Mouse (Mus musculus) stomach, embryonic 16.5 days (tissue): ENCODE measurements around the gene Cnep1r1. TPM values are rescaled to one million over a fixed set of nuclear protein-coding genes. Genes with fewer than 3 reads are reported as not detected.

Experiments used
- ATAC-seq: fragments of 200-750 bp; cut with Nextera tagmentation; 2 replicates; pipeline ENCODE4 v1.8.0; 2017; ENCODE audit warnings: moderate number of reproducible peaks, moderate TSS enrichment; ENCODE audit not compliant: insufficient read depth, low FRiP score
- H3K27ac ChIP-seq: fragments of 300-500 bp; sonication (generic); 2 replicates; pipeline ENCODE4 v1.5.1; 2014; ENCODE audit warnings: low read length
- H3K27me3 ChIP-seq: fragments of 300-500 bp; sonication (generic); 2 replicates; pipeline ENCODE4 v1.6.1; 2014; ENCODE audit warnings: low read length, control low read depth, mixed read lengths; ENCODE audit not compliant: control insufficient read depth, insufficient read depth
- H3K36me3 ChIP-seq: fragments of 300-500 bp; sonication (generic); 2 replicates; pipeline ENCODE4 v1.6.1; 2014; ENCODE audit warnings: low read length; ENCODE audit not compliant: control insufficient read depth, insufficient read depth
- H3K4me1 ChIP-seq: fragments of 300-500 bp; sonication (generic); 2 replicates; pipeline ENCODE4 v1.6.1; 2014; ENCODE audit warnings: low read length, control low read depth, mixed read lengths; ENCODE audit not compliant: control insufficient read depth, insufficient read depth
- H3K4me2 ChIP-seq: fragments of 300-500 bp; sonication (generic); 2 replicates; pipeline ENCODE4 v1.6.1; 2014; ENCODE audit warnings: low read depth, low read length, mixed read lengths
- H3K4me3 ChIP-seq: fragments of 300-500 bp; sonication (generic); replicated peaks from 2 replicates; pipeline ENCODE4 v1.5.1; 2014; ENCODE audit warnings: mild to moderate bottlenecking, low read length
- H3K9ac ChIP-seq: fragments of 300-500 bp; sonication (generic); 2 replicates; pipeline ENCODE4 v1.6.1; 2014; ENCODE audit warnings: low read length
- H3K9me3 ChIP-seq: fragments of 300-500 bp; sonication (generic); replicated peaks from 2 replicates; pipeline ENCODE4 v1.6.1; 2016; ENCODE audit warnings: low read length, control low read depth; ENCODE audit not compliant: control insufficient read depth
- WGBS: fragments of 180-500 bp; shearing (Covaris S2); extraction: QIAGEN DNeasy Blood & Tissue Kit; methylation state at CpG from one replicate; pipeline ENCODE4 v1.1.7; 2014; 5-methylcytosine and 5-hydroxymethylcytosine counted together
- microRNA-seq: library from miRNA; unstranded; fragments of <30 nt; microRNA quantifications from one replicate; pipeline ENCODE4, GENCODE M21; 2016
- polyA plus RNA-seq: library from polyadenylated mRNA; unstranded; fragments of >200 nt; fragmentation: Nextera tagmentation; extraction: Ambion mirVana; gene quantifications from 2 replicates; pipeline ENCODE4 v1.2.1, GENCODE M21; 2015

Gene Cnep1r1
- polyA plus RNA-seq, 1 experiment from 2014 or later: 52.1 TPM

DNA sequence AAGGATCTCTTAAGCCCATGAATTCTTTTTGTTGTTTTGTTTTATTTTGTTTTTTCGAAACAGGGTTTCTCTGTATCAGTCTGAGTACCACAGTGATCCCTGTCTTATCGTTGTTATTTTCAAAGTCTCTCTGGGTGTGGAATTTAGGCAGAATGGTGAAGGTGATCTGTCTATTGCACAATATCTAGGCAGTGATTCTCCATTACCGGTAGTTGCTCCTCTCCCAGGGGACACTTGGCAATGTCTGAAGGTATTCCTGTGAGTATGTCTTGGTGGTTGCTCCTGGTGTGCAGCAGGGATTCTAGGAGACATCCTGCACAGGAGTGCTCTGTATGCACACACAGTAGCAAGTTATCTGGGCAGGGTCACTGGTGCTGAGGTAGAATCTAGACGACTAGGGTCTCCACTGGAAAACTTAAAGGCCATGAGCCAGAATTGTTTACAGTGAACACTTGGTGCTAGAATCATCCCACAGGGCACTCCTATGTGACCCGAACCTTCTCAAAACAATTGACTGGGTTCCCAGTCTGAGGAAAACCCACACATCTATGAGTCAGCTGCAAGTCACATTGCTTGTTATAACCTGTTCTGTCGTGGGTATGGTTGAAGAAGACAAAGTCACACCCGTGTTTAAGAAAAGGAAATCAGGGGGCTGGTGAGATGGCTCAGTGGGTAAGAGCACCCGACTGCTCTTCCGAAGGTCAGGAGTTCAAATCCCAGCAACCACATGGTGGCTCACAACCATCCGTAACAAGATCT lies 41.8 kb downstream of the Cnep1r1 start:
- Histone ChIP-seq H3K4me1 (no peaks in the 10 kb centered on the region), H3K27ac (no peak overlapping the region), H3K9ac (no peak overlapping the region), H3K9me3 (no peaks in the 10 kb centered on the region), H3K4me2 (no peak overlapping the region), H3K36me3 (peaks cover 15% of the 10 kb centered on the region), H3K4me3 (no peak overlapping the region), H3K27me3 (no peaks in the 10 kb centered on the region)
- WGBS: 82% methylated on average over 10 of the region's 10 CpGs
- ATAC-seq: no peak

DNA sequence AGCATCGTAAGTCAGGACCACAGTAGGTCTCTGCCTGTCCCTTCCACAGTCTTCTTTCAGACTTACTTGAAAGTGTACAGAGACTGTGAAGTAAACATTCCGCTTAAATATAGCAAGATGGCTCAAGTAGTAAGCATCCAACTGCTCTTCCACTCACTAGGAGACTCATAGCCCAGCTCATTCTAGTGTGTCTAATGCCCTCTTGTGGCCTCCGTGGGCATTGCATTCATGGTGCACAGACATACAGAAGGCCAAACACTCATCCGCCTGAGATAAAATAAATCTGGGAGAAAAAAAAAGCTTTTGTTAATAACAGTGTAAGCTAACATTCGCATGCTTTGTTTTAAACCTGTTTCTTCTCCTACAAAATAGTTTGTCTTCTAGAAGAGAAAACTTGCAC lies 42.9 kb downstream of the Cnep1r1 start:
- Histone ChIP-seq H3K4me1 (no peaks in the 10 kb centered on the region), H3K4me3 (no peak overlapping the region), H3K4me2 (no peak overlapping the region), H3K27ac (no peak overlapping the region), H3K9ac (no peak overlapping the region), H3K36me3 (peaks cover 15% of the 10 kb centered on the region), H3K9me3 (no peaks in the 10 kb centered on the region), H3K27me3 (no peaks in the 10 kb centered on the region)
- WGBS: 68% methylated on average over 5 of the region's 5 CpGs
- ATAC-seq: no peak

DNA sequence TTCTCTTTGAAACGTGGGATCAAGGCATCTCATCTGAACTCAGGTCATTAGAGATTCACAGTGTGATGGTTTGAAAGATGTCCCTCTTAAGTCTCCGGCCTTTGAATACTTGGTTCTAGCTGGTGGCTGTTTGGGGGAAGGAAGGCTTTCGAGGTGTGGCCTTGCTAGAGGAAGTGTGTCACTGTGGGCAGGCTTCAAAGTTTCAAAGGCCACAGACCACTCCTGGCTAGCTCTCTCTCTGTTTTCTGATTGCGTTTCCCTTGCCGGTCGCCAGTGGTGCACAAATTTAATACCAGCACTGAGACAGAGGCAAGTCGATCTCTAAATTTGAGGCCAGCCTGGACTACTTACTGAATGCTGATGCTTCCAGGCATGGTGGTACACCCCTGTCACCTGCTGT lies 56.7 kb downstream of the Cnep1r1 start:
- 86% methylated on average over 7 of the region's 7 CpGs for WGBS
- H3K27ac ChIP-seq: no peak overlapping the region
- no peaks in the 10 kb centered on the region for H3K9me3 ChIP-seq
- no peak overlapping the region for H3K4me2 ChIP-seq
- no peaks in the 10 kb centered on the region for H3K4me1 ChIP-seq
- H3K27me3 ChIP-seq: no peaks in the 10 kb centered on the region
- H3K4me3 ChIP-seq: no peak overlapping the region
- no peak overlapping the region for H3K9ac ChIP-seq
- peaks cover 7% of the 10 kb centered on the region; the same call in 1 of the 2 replicates for H3K36me3 ChIP-seq
- ATAC-seq: no peak

DNA sequence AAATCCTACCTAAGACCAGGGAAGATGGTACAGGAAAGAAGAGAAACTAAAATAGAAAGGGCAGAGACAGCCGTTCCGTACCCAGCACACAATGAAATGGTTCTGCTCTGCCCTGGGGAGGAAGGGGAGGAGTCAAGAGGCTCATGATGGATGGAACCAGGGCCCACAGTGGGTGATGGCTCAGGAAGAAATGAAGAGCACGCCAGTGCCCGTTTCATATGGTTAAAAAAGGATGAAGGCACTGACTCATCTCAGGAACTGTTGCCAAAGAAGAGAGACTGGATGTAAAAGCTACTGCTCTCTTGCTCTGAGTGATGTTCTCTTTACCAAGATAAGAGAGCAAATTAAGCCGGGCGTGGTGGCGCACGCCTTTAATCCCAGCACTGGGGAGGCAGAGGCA lies 58.7 kb downstream of the Cnep1r1 start:
- no peak overlapping the region for H3K27ac ChIP-seq
- H3K27me3 ChIP-seq: no peaks in the 10 kb centered on the region
- no peak overlapping the region for H3K9ac ChIP-seq
- no peak for ATAC-seq
- H3K9me3 ChIP-seq: no peaks in the 10 kb centered on the region
- H3K4me1 ChIP-seq: no peaks in the 10 kb centered on the region
- H3K4me3 ChIP-seq: no peak overlapping the region
- WGBS: 84% methylated on average over 8 of the region's 8 CpGs
- no peak overlapping the region for H3K4me2 ChIP-seq
- no peaks in the 10 kb centered on the region; the same call in 1 of the 2 replicates for H3K36me3 ChIP-seq

DNA sequence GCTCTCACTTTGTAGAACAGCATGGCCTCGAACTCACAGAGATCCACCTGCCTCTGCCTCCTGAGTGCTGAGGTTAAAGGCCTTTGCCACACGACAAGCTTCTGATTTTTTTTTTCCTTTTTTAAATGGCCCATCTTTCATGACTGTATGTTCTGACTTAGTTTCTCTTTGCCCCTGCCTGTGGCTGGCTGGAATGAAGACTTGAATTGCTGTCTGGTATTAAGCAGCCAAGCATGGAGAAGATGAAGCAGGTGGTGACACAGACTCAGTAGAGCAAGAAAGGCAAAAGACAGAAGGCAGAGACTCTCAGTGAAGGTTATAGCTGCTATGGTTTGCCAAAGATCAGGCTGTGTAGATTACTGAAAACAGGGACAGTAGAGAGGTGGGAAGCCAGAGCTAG lies 64.6 kb downstream of the Cnep1r1 start:
- 88% methylated on average over 2 of the region's 2 CpGs for WGBS
- H3K4me2 ChIP-seq: no peak overlapping the region
- no peak overlapping the region for H3K9ac ChIP-seq
- H3K27me3 ChIP-seq: no peaks in the 10 kb centered on the region
- no peaks in the 10 kb centered on the region for H3K9me3 ChIP-seq
- no peak for ATAC-seq
- no peak overlapping the region for H3K4me3 ChIP-seq
- H3K4me1 ChIP-seq: no peaks in the 10 kb centered on the region
- no peak overlapping the region for H3K27ac ChIP-seq
- no peaks in the 10 kb centered on the region for H3K36me3 ChIP-seq

Small RNAs within 50 kb of the gene (microRNA-seq; reads per million reads assigned to microRNA genes)
- 1.2 reads per million for gene Mir7071

Other genes starting within 250 kb of the Cnep1r1 start
- gene Zfp423, start 159.2 kb upstream of the Cnep1r1 start, polyA plus RNA-seq: 4.9 and 7.0 TPM in 2 replicates
- 34.6 and 35.0 TPM in 2 replicates for gene Heatr3, start 19.1 kb downstream of the Cnep1r1 start, polyA plus RNA-seq
- 5.6 and 5.9 TPM in 2 replicates for gene Tent4b, start 80.4 kb downstream of the Cnep1r1 start, polyA plus RNA-seq
- 8.7 and 8.9 TPM in 2 replicates for gene Adcy7, start 153.6 kb downstream of the Cnep1r1 start, polyA plus RNA-seq
- gene Brd7, start 243.4 kb downstream of the Cnep1r1 start, polyA plus RNA-seq: 33.1 and 35.0 TPM in 2 replicates